Mouse (Mus musculus): ENCODE measurements at regions not wholly inside any gene's neighbourhood (a gene's known extent, or its start where the extent isn't known, plus 50 kb on each side); places are given as distances from the start of the nearest gene placed in this dataset.

DNA sequence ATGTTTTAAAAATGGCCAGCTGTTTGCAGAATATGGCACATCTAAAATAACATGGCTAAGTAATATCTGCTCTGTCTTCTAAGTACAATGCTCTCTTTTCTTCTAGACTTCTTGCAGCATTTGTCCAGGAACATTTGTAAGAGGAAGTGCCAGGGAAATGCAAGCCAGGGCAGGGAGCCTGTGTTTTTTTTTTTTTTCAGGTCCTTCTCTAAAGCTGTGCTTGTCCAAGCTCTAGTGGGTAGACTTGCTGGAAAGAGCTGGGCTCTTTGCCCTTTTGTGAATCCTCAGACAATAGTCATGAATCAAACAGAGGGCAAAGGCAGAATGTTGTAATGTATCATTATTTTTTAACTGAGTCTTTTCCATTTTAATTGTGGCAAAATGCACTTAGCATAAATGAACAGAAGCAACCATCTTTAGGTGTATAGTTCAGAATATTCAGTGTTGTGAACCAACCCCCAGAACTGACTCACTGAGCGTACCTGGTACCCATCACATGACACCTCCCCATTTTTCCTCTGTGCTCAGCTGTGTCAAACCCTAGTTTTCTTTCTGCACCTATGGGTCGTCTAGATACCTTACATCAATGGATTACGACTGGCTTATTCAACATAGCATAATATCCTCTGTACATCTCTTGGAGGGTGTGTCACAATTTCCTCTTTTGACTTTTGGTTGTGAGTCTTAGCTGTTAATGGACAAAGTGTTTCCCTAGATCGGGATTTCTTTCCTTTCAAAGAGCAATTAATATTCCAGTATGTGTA is 160.5 kb upstream of the 4933402D24Rik start:
- intact Hi-C loops (cut with DNase I): loop anchor here (10.0 kb wide), 1 partner anchor 165 kb away; the partner anchor contains the start of gene 4933402D24Rik

DNA sequence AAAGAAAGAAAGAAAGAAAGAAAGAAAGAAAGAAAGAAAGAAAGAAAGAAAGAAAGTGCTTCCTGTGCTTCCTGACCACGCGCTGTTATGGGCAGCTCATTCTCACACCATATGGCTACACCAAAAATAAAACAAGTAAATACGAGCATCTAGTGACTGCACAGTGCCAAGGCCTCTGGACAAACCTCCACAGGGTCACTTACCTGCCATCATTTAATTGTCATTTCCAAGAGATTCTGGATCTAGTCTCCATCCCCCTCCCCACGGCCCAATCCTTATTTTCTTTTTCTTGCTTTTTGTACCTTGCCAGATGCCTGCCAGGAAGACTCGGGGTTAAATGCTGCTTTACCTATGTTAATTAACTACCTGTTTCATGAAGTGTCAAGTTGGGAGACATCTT is 159.8 kb upstream of the 4933402D24Rik start:
- DNase-seq (ENCODE audit: low spot score in 2 of 2): no peak
- intact Hi-C loops (cut with DNase I): no loop called here

More for the DNA sequence above, 160.5 kb upstream of the 4933402D24Rik start:
- no peak for DNase-seq (ENCODE audit: low spot score in 2 of 2)

DNA sequence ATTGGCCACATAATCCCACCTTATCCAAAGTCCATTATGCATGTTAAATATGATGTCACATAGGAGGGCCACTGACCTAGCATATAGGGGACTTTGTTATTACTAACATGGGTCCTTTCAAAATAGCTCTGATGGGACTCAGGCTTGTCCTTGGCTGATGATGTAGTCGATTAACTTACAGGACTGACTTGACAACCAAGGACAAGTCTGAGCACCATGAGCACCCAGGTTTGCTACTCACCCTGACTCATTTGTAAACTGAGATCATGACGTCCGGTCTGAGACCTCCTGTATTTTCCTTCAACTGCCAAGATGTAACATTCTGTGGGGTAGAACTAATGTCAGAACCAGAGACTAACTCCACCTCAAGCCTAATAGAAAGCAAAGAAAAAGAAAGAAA is 159.3 kb upstream of the 4933402D24Rik start:
- intact Hi-C loops (cut with DNase I): no loop called here
- no peak for DNase-seq (ENCODE audit: low spot score in 2 of 2)

DNA sequence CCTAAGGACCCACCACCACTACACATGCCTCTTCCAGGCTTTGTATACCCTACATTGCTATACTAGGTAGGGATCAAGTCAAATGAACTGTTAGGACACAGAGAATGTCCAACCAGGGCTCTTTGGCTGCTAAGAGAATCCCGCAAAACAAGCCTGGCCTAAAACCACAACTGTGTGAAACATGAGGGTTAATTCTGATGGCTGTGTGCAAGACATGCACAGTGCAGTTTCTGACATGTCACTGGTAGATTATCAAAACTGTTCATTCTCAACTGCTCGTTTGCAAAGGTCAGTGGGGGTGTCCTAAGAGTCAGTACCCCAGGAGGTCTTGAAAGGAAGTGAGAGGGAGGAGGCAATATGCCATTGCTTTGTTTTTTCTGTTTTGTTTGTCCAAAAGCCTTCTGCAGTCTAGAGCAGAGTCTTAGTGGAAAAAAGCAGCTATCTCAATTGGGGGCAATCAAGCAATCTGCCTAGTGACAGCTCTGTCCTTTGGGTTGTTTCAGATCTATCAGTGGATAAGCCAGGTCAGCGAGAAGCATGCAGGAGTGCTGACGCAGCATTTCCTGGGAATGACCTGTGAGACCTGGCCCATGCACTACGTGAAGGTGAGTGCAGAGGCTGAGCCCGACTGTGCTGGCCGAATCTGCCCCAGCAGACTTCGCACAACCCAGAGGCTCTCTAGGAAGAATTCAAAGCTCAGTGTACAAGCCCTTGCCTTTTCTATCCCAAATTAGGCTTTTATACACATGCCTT is 151.3 kb upstream of the 4933402D24Rik start:
- no peak for DNase-seq (ENCODE audit: low spot score in 2 of 2)
- intact Hi-C loops (cut with DNase I): no loop called here

- DNase-seq (ENCODE audit: low spot score in 2 of 2): no peak
Observed at GRCm38 (mm10) chr1:63918200-63918599, 149.1 kb upstream of the 4933402D24Rik start.

GRCm38 (mm10) chr1:63916907-63917650 is 148.0 kb upstream of the 4933402D24Rik start:
- DNase-seq (ENCODE audit: low spot score in 2 of 2): no peak
- intact Hi-C loops (cut with DNase I): no loop called here

More at GRCm38 (mm10) chr1:63918200-63918599, 149.1 kb upstream of the 4933402D24Rik start:
- intact Hi-C loops (cut with DNase I): no loop called here

- intact Hi-C loops (cut with DNase I): no loop called here
- DNase-seq (ENCODE audit: low spot score in 2 of 2): no peak
Observed at GRCm38 (mm10) chr1:63910765-63911164, 141.7 kb upstream of the 4933402D24Rik start.

DNA sequence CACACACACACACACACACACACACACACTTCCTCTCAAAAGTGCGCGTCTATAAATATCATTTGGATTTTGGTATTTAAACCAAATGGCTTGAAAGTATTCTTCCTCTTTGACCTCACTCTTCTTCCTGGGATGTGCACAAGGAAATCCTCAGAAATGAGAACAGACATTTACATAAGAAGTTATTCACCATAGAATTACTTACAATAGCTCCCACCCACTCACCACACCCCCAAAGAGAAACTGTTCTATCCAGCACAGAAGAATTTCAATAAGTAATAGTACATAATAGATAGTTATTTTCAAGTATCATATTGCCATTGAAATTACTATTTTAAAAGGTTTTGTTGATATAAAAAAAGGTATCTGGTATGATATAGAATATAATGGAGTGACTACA is 140.1 kb upstream of the 4933402D24Rik start:
- DNase-seq (ENCODE audit: low spot score in 2 of 2): no peak
- intact Hi-C loops (cut with DNase I): no loop called here

DNA sequence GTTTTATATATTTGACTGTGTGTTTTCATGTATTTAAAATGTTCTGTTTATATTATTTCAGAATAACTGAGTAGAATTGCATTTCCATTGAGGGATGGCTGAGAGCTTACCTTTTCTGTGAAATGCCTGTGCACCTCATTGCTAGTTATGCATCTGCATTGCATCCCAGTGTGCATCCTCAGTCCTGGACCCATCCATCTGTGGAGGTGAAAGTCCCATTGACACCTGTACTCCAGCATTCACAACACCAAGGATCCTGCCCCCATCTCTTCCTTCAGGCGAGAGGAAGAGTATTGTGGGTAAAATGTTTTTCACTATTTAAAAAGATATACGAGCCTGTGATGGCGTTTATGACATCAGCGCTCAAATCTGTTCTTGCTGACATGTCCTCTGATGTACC is 134.6 kb upstream of the 4933402D24Rik start:
- DNase-seq (ENCODE audit: low spot score in 2 of 2): no peak
- intact Hi-C loops (cut with DNase I): no loop called here

DNA sequence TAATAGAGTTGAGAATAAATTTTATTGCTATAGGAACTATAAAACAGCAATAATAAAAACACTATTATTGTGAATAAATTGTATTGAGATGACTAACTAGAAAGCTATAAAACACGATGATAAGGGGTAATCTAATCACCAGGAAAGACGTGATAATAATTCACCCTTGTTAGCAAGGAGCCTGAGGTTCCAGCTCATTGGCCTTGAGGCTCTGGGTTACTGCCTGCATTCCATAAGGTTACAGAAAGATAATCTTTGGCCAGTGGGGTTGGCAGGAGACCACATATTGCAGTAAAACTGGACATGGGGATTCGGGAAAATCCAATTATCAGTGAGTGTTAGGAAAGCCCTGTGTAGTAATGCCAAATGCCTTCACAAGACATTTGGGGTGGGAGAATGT is 134.1 kb upstream of the 4933402D24Rik start:
- DNase-seq (ENCODE audit: low spot score in 2 of 2): no peak
- intact Hi-C loops (cut with DNase I): no loop called here

GRCm38 (mm10) chr1:63902391-63902790 is 133.3 kb upstream of the 4933402D24Rik start:
- intact Hi-C loops (cut with DNase I): no loop called here
- no peak for DNase-seq (ENCODE audit: low spot score in 2 of 2)

- DNase-seq (ENCODE audit: low spot score in 2 of 2): no peak
- intact Hi-C loops (cut with DNase I): no loop called here
Observed at GRCm38 (mm10) chr1:63899631-63900577, 130.8 kb upstream of the 4933402D24Rik start.

- intact Hi-C loops (cut with DNase I): no loop called here
Observed at GRCm38 (mm10) chr1:63898766-63899165, 129.7 kb upstream of the 4933402D24Rik start.

DNA sequence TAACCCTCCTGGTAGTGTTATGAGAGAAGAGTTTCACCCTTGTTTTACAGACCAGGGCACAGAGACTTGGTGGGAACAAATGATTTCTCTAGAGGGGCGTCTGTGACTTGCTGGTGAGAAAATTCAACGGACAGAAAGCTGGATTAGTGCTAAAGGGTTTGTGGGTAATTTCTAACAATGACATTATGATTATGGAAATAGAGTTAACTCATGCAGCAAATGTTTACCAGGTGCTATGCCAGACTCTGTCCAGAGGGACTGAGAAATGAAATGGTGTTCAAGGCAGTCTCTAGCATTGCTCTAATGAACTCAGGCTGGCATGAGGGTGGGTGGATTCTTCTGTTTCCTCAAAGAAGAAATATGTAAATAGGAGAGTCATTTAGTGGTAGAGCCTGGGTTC is 128.5 kb upstream of the 4933402D24Rik start:
- DNase-seq (ENCODE audit: low spot score in 2 of 2): no peak
- intact Hi-C loops (cut with DNase I): no loop called here

More at GRCm38 (mm10) chr1:63898766-63899165, 129.7 kb upstream of the 4933402D24Rik start:
- peak; percentile 45 to 65 for DNase-seq (ENCODE audit: low spot score in 2 of 2)

DNA sequence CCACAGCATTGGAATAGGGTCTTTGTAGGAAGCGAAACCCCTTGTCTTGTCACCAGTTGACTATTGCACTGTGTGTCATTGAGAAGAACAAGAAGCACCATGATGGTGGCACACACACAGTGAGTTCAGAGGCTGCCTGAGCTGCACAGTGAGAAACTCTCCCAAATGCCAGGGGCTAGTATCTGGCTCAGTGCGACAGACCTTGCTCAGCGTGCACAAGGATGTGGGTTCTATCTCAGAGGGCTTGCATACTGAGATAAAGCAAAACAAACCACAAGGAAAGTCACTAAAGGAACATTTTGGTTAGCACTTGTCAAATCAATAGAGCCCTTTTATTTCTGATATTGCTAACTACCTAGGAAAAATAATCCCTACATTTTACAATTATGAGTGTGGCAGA is 110.5 kb upstream of the 4933402D24Rik start:
- intact Hi-C loops (cut with DNase I): no loop called here
- no peak for DNase-seq (ENCODE audit: low spot score in 2 of 2)

DNA sequence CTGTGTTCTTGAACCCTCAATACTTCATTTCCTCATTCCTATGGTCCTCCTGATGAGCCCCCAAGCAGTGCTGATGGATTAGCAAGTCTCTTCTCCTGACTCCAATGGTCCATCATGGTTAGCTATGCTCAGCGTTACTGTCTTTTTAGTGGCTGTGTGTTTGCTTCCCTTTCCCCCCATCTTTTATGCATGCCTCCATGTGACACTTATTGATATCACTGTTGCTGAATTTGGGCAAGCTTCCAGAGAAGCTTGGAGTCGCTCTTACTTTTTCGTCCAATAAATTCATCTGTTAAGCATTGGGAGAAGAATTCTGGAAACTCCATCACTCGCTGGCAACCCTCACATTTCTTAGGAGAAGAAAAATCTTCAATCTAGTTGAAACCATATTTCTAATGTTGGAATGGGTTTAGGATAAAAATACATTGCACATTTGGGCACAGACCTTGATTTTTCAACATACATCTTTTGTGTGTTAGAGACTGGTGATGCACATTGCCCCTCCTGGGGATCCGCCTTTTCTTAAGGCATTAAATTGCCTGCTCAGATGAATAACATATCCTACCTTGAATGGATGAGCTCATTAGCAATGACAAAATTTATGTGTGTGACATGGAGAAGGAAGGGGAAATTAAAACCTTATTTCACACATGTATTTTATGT is 107.7 kb upstream of the 4933402D24Rik start:
- peak in 1 of 2 experiments; percentile 24 for DNase-seq (ENCODE audit: low spot score in 2 of 2)
- intact Hi-C loops (cut with DNase I): no loop called here

DNA sequence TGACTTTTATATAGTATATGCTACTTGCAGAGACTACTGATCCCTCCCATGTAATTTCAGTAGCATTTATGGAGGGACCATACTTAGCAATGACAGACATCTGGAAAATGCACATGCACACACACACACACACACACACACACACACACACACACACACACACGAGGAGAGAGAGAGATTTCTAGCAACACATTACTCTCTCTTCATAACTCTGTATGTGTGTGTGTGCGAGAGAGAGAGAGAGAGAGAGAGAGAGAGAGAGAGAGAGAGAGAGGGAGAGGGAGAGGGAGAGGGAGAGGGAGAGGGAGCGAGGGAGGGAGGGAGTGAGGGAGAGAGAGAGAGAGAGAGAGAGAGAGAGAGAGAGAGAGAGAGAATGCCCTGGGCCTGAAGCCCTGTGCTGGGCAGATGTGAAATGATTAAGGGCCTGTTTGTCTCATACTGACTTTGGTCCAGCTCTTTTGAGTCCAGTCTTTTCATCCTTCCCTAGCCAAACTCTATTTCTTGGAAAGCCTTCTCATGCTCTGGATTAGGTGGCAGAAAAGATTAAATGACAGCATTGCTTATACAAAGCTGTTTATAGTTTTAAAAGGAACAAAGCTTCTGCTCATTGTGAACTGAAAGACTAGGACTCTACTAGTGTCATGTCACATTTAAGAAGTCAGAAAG is 106.4 kb upstream of the 4933402D24Rik start:
- DNase-seq (ENCODE audit: low spot score in 2 of 2): no peak
- intact Hi-C loops (cut with DNase I): no loop called here

DNA sequence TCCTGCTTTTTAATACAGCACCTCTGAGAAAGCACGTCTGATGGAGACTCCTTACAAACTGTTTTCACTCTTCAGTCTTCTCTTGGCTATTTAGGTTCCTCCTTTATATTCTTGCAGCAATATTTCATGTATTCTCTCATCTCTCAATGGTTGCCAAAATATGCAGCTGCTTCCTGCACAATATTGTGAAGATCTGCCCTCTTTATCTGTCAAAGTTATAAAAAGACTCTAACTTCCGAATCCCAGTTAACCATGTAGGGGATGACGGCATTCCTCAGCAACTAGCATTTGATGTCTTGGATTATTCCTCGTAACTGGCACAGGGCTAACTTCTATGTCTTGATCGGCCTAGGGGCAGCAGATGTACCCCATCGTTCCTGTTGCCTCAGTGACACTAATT is 102.8 kb upstream of the 4933402D24Rik start:
- intact Hi-C loops (cut with DNase I): no loop called here
- no peak for DNase-seq (ENCODE audit: low spot score in 2 of 2)
